Mouse (Mus musculus) heart, embryonic 15.5 days (tissue): ENCODE data around the gene S100a11. TPM values are rescaled to one million over a fixed set of nuclear protein-coding genes. Genes with fewer than 3 reads are reported as not detected.
"Not testable (repeated sequence)": the region's sequence is repeated elsewhere in the genome, so short reads cannot be mapped to it uniquely, and the experiment has no call there.

Source experiments
- ATAC-seq: fragments of 200-750 bp; cut with Nextera tagmentation; replicated peaks from 2 replicates; pipeline ENCODE4 v1.8.0; 2017; ENCODE audit warnings: low read depth, moderate TSS enrichment; ENCODE audit not compliant: insufficient number of reproducible peaks, insufficient read depth, low FRiP score
- H3K27ac ChIP-seq: fragments of 300-500 bp; sonication (generic); 2 replicates; pipeline ENCODE4 v1.5.1; 2015; ENCODE audit warnings: mild to moderate bottlenecking, inconsistent platforms
- H3K27me3 ChIP-seq: fragments of 300-500 bp; sonication (generic); 2 replicates; pipeline ENCODE4 v1.6.1; 2015; ENCODE audit warnings: inconsistent platforms
- H3K36me3 ChIP-seq: fragments of 300-500 bp; sonication (generic); 2 replicates; pipeline ENCODE4 v1.6.1; 2015; ENCODE audit warnings: mild to moderate bottlenecking, inconsistent platforms
- H3K4me1 ChIP-seq: fragments of 300-500 bp; sonication (generic); replicated peaks from 2 replicates; pipeline ENCODE4 v1.6.1; 2015; ENCODE audit warnings: inconsistent platforms
- H3K4me2 ChIP-seq: fragments of 300-500 bp; sonication (generic); 2 replicates; pipeline ENCODE4 v1.6.1; 2015; ENCODE audit warnings: inconsistent platforms, mild to moderate bottlenecking, moderate library complexity
- H3K4me3 ChIP-seq: fragments of 300-500 bp; sonication (generic); 2 replicates; pipeline ENCODE4 v1.5.1; 2015; ENCODE audit warnings: mild to moderate bottlenecking, inconsistent platforms
- H3K9ac ChIP-seq: fragments of 300-500 bp; sonication (generic); 2 replicates; pipeline ENCODE4 v1.6.1; 2015; ENCODE audit warnings: mild to moderate bottlenecking, inconsistent platforms
- H3K9me3 ChIP-seq: fragments of 300-500 bp; sonication (generic); replicated peaks from 2 replicates; pipeline ENCODE4 v1.6.1; 2016; ENCODE audit warnings: inconsistent platforms
- WGBS: fragments of 180-500 bp; shearing (Covaris S2); methylation state at CpG from one replicate; pipeline ENCODE4 v1.1.7; 2015; ENCODE audit warnings: mixed read lengths; 5-methylcytosine and 5-hydroxymethylcytosine counted together
- polyA plus RNA-seq: library from polyadenylated mRNA; unstranded; fragments of >200 nt; fragmentation: Nextera tagmentation; extraction: Ambion mirVana; gene quantifications from 2 replicates; pipeline ENCODE4 v1.2.1, GENCODE M21; 2015

S100a11 gene
- 878 and 910 TPM in 2 replicates for polyA plus RNA-seq

- H3K27me3 ChIP-seq, result no peaks in the 10 kb centered on the region
- peaks cover 2% of the 10 kb centered on the region; the same call in 1 of the 2 replicates for H3K36me3 ChIP-seq
- H3K4me3 ChIP-seq, result peak within 1 kb of the TSS; percentile 64
- H3K4me1 ChIP-seq, result peaks cover 11% of the 10 kb centered on the region
- peak within 1 kb of the TSS; percentile 89 for H3K27ac ChIP-seq
- H3K4me2 ChIP-seq, result peak within 1 kb of the TSS; percentile 66
- ATAC-seq, result peak; percentile 93
- WGBS, result under 1% methylated on average over 38 of the region's 38 CpGs
- H3K9ac ChIP-seq, result peak within 1 kb of the TSS; percentile 65
- H3K9me3 ChIP-seq, result no peaks in the 10 kb centered on the region
Observed at GRCm38 (mm10) chr3:93520330-93521193, at the start of gene S100a11. Gene S100a11 (plus strand): TSS chr3:93520488.

DNA sequence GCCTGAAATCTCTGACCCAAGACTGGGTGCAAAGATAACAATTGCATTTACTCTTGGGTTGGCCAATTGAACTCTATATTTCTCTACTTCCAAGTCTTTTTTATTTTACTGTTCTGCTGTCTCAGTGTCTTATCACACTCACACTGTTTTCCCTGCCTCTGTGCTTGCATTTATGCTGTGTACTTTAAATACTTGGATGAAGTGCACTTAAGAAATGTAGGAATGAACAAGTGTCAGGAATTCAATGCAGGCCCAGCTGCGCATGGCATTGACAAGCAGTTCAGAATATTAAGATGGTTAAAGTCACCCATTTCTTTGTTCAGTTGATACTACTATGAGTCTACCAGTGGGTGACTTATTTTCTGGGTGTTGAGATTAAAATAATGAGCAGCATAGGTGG is 40.2 kb upstream of the S100a11 start:
- WGBS, result 54% methylated on average over 1 of the region's 1 CpGs
- Histone ChIP-seq H3K27ac (no peak overlapping the region), H3K36me3 (no peaks in the 10 kb centered on the region), H3K9me3 (no peaks in the 10 kb centered on the region), H3K4me2 (no peak overlapping the region), H3K9ac (no peak overlapping the region), H3K4me3 (no peak overlapping the region), H3K4me1 (no peaks in the 10 kb centered on the region), H3K27me3 (no peaks in the 10 kb centered on the region)
- no peak for ATAC-seq

DNA sequence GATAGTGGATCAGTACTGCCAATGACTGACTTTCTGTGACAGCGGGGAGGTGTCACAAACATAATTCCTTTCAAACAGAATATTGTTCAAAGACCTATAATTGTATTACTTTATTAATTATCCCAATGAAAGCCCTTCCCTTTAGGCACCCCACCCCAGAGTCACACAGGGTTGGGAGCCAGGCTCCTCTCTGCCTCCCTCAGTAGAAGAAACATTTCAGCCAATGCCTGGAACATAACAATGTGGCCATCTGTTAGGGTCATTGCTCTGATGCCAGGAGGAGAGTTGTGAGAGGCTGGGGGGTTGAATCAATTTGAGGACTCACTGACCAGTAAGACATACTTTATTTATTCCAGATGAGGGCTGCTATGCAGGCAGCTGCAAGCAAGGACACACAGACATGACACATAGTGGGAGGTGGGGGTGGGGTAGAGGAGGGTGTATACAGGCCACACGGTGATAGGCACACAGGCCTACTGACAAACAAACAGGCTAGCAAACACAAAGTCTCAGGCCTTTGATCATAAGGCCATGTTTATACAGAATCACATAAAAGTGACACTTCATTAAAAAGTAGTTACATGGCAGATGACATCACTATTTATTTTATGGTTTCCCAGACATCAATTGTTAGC is 38.2 kb upstream of the S100a11 start:
- no peak overlapping the region for H3K4me2 ChIP-seq
- no peak overlapping the region for H3K4me3 ChIP-seq
- no peaks in the 10 kb centered on the region for H3K9me3 ChIP-seq
- 68% methylated on average over 2 of the region's 2 CpGs for WGBS
- H3K27ac ChIP-seq, result no peak overlapping the region
- H3K27me3 ChIP-seq, result no peaks in the 10 kb centered on the region
- no peaks in the 10 kb centered on the region for H3K4me1 ChIP-seq
- no peaks in the 10 kb centered on the region for H3K36me3 ChIP-seq
- no peak for ATAC-seq
- no peak overlapping the region for H3K9ac ChIP-seq

DNA sequence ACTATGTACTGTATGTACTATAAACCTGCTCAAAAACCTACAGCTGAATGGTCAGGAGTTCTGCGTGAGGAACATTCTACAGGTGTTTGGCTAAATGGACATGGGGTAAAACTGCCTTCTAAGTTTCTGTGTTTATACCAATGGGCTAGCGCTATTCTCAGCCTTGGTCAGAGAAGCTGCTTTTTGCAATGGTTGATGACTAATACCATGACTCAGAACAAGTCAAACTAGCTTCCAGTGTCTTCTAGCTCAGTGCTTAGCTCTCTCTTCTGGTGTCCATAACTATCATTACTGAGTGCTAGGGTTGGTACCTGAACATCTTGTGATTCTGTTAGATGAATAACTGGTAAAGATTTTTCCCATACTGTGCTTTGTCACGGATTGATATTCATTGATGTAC is 34.7 kb upstream of the S100a11 start:
- no peak for ATAC-seq
- no peak overlapping the region for H3K4me2 ChIP-seq
- no peak overlapping the region for H3K27ac ChIP-seq
- no peaks in the 10 kb centered on the region for H3K27me3 ChIP-seq
- H3K4me3 ChIP-seq, result no peak overlapping the region
- WGBS, result 86% methylated on average over 3 of the region's 3 CpGs
- no peaks in the 10 kb centered on the region for H3K9me3 ChIP-seq
- H3K9ac ChIP-seq, result no peak overlapping the region
- no peaks in the 10 kb centered on the region for H3K4me1 ChIP-seq
- no peaks in the 10 kb centered on the region for H3K36me3 ChIP-seq

- WGBS, result 83% methylated on average over 2 of the region's 2 CpGs
- H3K27me3 ChIP-seq, result no peaks in the 10 kb centered on the region; the same call in 1 of the 2 replicates
- H3K36me3 ChIP-seq, result no peaks in the 10 kb centered on the region
- H3K4me2 ChIP-seq, result no peak overlapping the region
- H3K27ac ChIP-seq, result no peak overlapping the region
- H3K9me3 ChIP-seq, result no peaks in the 10 kb centered on the region
- H3K4me3 ChIP-seq, result no peak overlapping the region
- no peak for ATAC-seq
- H3K9ac ChIP-seq, result no peak overlapping the region
- no peaks in the 10 kb centered on the region for H3K4me1 ChIP-seq
Observed at GRCm38 (mm10) chr3:93488541-93488940, 31.7 kb upstream of the S100a11 start.

DNA sequence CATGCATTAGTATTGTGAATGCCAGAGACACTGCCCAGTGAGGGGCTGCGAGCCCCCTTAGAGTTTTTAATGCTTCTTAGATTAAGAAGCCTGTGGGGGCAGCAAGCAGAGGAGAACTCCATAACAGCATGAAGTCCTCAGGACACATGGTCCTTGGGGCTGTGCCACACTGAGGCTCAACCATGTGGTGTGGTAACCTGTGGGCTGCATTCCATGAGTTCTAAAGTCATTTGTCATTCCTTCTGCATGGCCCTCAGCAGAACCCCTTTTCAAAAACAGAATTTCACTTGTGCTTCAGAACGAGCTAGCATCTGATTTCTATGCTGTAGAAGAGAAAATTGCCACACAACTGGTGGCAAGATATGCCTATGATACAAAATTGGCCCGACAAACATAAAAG is 28.1 kb upstream of the S100a11 start:
- no peaks in the 10 kb centered on the region for H3K36me3 ChIP-seq
- no peaks in the 10 kb centered on the region; the same call in 1 of the 2 replicates for H3K27me3 ChIP-seq
- no peak overlapping the region for H3K9ac ChIP-seq
- H3K4me2 ChIP-seq, result no peak overlapping the region
- 67% methylated on average over 3 of the region's 3 CpGs for WGBS
- no peaks in the 10 kb centered on the region for H3K9me3 ChIP-seq
- H3K4me3 ChIP-seq, result no peak overlapping the region
- no peak overlapping the region for H3K27ac ChIP-seq
- no peaks in the 10 kb centered on the region for H3K4me1 ChIP-seq
- no peak for ATAC-seq

DNA sequence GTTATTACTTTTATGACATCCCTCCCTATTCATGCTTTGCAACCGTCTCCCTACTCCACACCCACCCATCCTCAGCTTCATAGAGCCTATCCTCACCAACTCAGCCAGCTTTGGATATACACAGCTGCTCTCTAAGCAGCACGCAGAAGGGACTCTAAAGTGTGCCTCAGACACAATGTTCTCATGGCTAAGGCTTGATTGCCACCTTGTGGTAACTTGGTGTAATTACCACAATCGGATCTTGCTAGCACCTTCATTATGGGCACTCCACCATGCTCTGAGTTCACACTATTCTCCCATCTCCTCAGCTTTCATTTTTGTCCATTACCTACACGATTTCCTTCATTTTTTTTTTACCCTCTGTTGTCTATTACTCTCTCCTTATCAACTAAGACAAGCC is 26.3 kb upstream of the S100a11 start:
- Histone ChIP-seq H3K4me2 (no peak overlapping the region), H3K4me1 (no peaks in the 10 kb centered on the region), H3K9ac (no peak overlapping the region), H3K4me3 (no peak overlapping the region), H3K27ac (no peak overlapping the region), H3K36me3 (no peaks in the 10 kb centered on the region), H3K27me3 (no peaks in the 10 kb centered on the region; the same call in 1 of the 2 replicates), H3K9me3 (no peaks in the 10 kb centered on the region)
- no peak; the same call in 1 of the 2 replicates for ATAC-seq
- WGBS, result 2% methylated on average over 4 of the region's 4 CpGs

DNA sequence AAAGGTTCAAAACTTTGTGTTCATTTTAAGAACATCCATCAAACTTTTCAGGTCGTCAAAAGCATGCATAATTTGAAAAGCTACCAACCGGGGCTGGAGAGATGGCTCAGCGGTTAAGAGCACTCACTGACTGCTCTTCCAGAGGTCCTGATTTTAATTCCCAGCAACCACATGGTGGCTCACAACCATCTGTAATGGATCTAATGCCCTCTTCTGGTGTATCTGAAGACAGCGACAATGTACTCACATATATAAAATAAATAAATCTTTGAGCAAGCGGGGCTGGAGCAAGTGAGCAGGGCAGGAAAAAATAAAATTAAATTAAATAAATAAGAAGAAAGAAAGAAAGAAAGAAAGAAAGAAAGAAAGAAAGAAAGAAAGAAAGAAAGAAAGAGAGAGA is 25.5 kb upstream of the S100a11 start:
- not testable (repeated sequence) for H3K4me3 ChIP-seq, H3K4me2 ChIP-seq, H3K4me1 ChIP-seq, ATAC-seq, H3K27ac ChIP-seq, H3K27me3 ChIP-seq, H3K36me3 ChIP-seq, H3K9ac ChIP-seq, H3K9me3 ChIP-seq
- 28% methylated on average over 5 of the region's 5 CpGs for WGBS

GRCm38 (mm10) chr3:93497131-93497530 is 23.2 kb upstream of the S100a11 start:
- H3K4me1 ChIP-seq, result no peaks in the 10 kb centered on the region
- no peaks in the 10 kb centered on the region for H3K9me3 ChIP-seq
- H3K27ac ChIP-seq, result no peak overlapping the region
- no peaks in the 10 kb centered on the region; the same call in 1 of the 2 replicates for H3K27me3 ChIP-seq
- no peak overlapping the region for H3K9ac ChIP-seq
- no peak overlapping the region for H3K4me2 ChIP-seq
- ATAC-seq, result no peak
- 73% methylated on average over 3 of the region's 3 CpGs for WGBS
- no peaks in the 10 kb centered on the region for H3K36me3 ChIP-seq
- H3K4me3 ChIP-seq, result no peak overlapping the region

- H3K4me2 ChIP-seq, result no peak overlapping the region
- no peaks in the 10 kb centered on the region for H3K9me3 ChIP-seq
- H3K9ac ChIP-seq, result no peak overlapping the region
- H3K4me1 ChIP-seq, result no peaks in the 10 kb centered on the region
- no peak for ATAC-seq
- H3K27ac ChIP-seq, result no peak overlapping the region
- no peak overlapping the region for H3K4me3 ChIP-seq
- H3K36me3 ChIP-seq, result no peaks in the 10 kb centered on the region
- no peaks in the 10 kb centered on the region for H3K27me3 ChIP-seq
Observed at GRCm38 (mm10) chr3:93499129-93499528, 21.2 kb upstream of the S100a11 start.

DNA sequence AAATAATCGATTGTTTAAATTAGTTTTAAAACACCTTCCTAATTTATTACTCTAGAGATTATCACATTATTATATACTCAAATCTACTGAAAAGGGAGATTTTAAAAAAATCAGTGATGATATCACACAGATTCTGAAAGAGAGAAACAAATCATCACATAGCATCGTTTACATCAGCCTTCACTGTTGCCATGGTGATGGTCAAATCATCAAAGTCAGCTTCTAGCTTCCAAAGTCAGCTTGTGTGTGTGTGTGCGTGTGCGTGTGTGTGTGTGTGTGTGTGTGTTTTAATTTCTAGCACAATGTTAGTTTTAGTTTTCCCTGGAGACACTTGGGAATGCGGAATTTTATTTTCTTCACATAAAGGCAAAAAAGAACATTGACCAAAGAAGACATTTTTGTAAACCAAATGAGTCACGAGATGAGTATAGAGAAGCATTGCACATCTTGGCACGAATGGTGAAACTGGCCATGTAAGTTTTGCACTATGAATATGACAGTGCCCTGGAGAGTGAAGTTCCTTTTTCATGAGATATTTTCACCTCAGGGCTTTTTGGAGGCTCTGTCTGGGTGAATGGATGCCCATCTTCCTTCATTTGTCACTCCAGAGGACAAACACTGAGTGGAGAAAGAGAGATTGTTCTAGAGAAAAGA is 15.6 kb upstream of the S100a11 start:
- ATAC-seq, result no peak
- Histone ChIP-seq H3K4me3 (no peak overlapping the region), H3K4me2 (no peak overlapping the region), H3K9ac (no peak overlapping the region), H3K9me3 (no peaks in the 10 kb centered on the region), H3K4me1 (no peaks in the 10 kb centered on the region), H3K27ac (no peak overlapping the region), H3K27me3 (no peaks in the 10 kb centered on the region), H3K36me3 (no peaks in the 10 kb centered on the region)
- 73% methylated on average over 7 of the region's 7 CpGs for WGBS
